Mouse (Mus musculus) liver, postnatal 0 days (tissue): ENCODE results near the gene Dhcr24. TPM values are rescaled to one million over a fixed set of nuclear protein-coding genes. Genes with fewer than 3 reads are reported as not detected.

Source experiments
- ATAC-seq: fragments of 200-750 bp; cut with Nextera tagmentation; 2 replicates; pipeline ENCODE4 v1.8.0; 2017; ENCODE audit warnings: mild to moderate bottlenecking, moderate library complexity
- DNase-seq: peaks from one replicate; pipeline ENCODE4 v3.0.0-alpha.2; 2016
- H3K27ac ChIP-seq: fragments of 300-500 bp; sonication (generic); 2 replicates; pipeline ENCODE4 v1.5.1; 2014; ENCODE audit warnings: antibody characterized with exemption, moderate library complexity, mild to moderate bottlenecking, low read depth
- H3K27me3 ChIP-seq: fragments of 300-500 bp; sonication (generic); 2 replicates; pipeline ENCODE4 v1.6.1; 2014; ENCODE audit warnings: low read length, control low read depth, mixed read lengths; ENCODE audit not compliant: insufficient read depth
- H3K36me3 ChIP-seq: fragments of 300-500 bp; sonication (generic); replicated peaks from 2 replicates; pipeline ENCODE4 v1.6.1; 2014; ENCODE audit warnings: mild to moderate bottlenecking, control low read depth, low read length, moderate library complexity, mixed read lengths; ENCODE audit not compliant: insufficient read depth
- H3K4me1 ChIP-seq: fragments of 300-500 bp; sonication (generic); 2 replicates; pipeline ENCODE4 v1.6.1; 2014; ENCODE audit warnings: antibody characterized with exemption, mild to moderate bottlenecking, control low read depth; ENCODE audit not compliant: insufficient read depth
- H3K4me2 ChIP-seq: fragments of 300-500 bp; sonication (generic); 2 replicates; pipeline ENCODE4 v1.6.1; 2014; ENCODE audit warnings: low read depth, mild to moderate bottlenecking, low read length, moderate library complexity, mixed read lengths
- H3K4me3 ChIP-seq: fragments of 300-500 bp; sonication (generic); 2 replicates; pipeline ENCODE4 v1.5.1; 2014; ENCODE audit warnings: low read depth, low read length
- H3K9ac ChIP-seq: fragments of 300-500 bp; sonication (generic); replicated peaks from 2 replicates; pipeline ENCODE4 v1.6.1; 2014; ENCODE audit warnings: mild to moderate bottlenecking, moderate library complexity
- H3K9me3 ChIP-seq: fragments of 300-500 bp; sonication (generic); 2 replicates; pipeline ENCODE4 v1.6.1; 2016; ENCODE audit warnings: mild to moderate bottlenecking, control low read depth, low read length, mixed read lengths
- CTCF ChIP-seq: sonication (generic); IDR thresholded peaks from 2 replicates; pipeline ENCODE4 v1.5.1; 2016; ENCODE audit warnings: antibody characterized with exemption, low read depth
- EP300 ChIP-seq: IDR thresholded peaks from 2 replicates; pipeline ENCODE4 v1.6.1; 2016; ENCODE audit warnings: antibody characterized with exemption, low read depth, mild to moderate bottlenecking
- WGBS: fragments of 180-500 bp; shearing (Covaris S2); extraction: QIAGEN DNeasy Blood & Tissue Kit; methylation state at CpG from one replicate; pipeline ENCODE4 v1.1.7; 2014; ENCODE audit not compliant: insufficient replicate concordance; 5-methylcytosine and 5-hydroxymethylcytosine counted together
- polyA plus RNA-seq: library from polyadenylated mRNA; unstranded; fragments of >200 nt; fragmentation: Nextera tagmentation; extraction: Ambion mirVana; gene quantifications from 2 replicates; pipeline ENCODE4 v1.2.1, GENCODE M21; 2015

The Dhcr24 gene
- polyA plus RNA-seq, 1 experiment from 2014 or later: 17.1 TPM

- no peak overlapping the region for H3K9ac ChIP-seq
- H3K4me3 ChIP-seq: no peak overlapping the region
- DNase-seq (no peak), ATAC-seq (no peak)
- TF ChIP-seq EP300 (no peak), CTCF (no peak)
- no peaks in the 10 kb centered on the region for H3K36me3 ChIP-seq
- peaks cover 17% of the 10 kb centered on the region for H3K4me1 ChIP-seq
- H3K27ac ChIP-seq: no peak overlapping the region
- WGBS: 80% methylated on average over 12 of the region's 12 CpGs
- H3K4me2 ChIP-seq: no peak overlapping the region
- H3K27me3 ChIP-seq: peaks cover 15% of the 10 kb centered on the region; the same call in 1 of the 2 replicates
- H3K9me3 ChIP-seq: no peaks in the 10 kb centered on the region
Measured at GRCm38 (mm10) chr4:106615637-106616036, 54.8 kb downstream of the Dhcr24 start.

- TF ChIP-seq CTCF (no peak), EP300 (no peak)
- H3K9ac ChIP-seq: no peak within 1 kb of the TSS
- no peaks in the 10 kb centered on the region for H3K36me3 ChIP-seq
- peak within 1 kb of the TSS; percentile 52 for H3K4me2 ChIP-seq
- WGBS: 0% methylated on average over 17 of the region's 19 CpGs
- H3K27me3 ChIP-seq: peaks cover 23% of the 10 kb centered on the region
- ATAC-seq: no peak
- peaks cover 17% of the 10 kb centered on the region for H3K4me1 ChIP-seq
- no peak for DNase-seq
- H3K9me3 ChIP-seq: no peaks in the 10 kb centered on the region
- H3K4me3 ChIP-seq: no peak within 1 kb of the TSS
- H3K27ac ChIP-seq: no peak within 1 kb of the TSS
Measured at GRCm38 (mm10) chr4:106617056-106617455, 56.2 kb downstream of the Dhcr24 start, which contains the start of gene Lexm. Gene Lexm (minus strand): TSS chr4:106617241.

GRCm38 (mm10) chr4:106618898-106619297 is 58.1 kb downstream of the Dhcr24 start:
- ATAC-seq (no peak), DNase-seq (no peak)
- no peak overlapping the region for H3K9ac ChIP-seq
- no peaks in the 10 kb centered on the region for H3K9me3 ChIP-seq
- peaks cover 7% of the 10 kb centered on the region for H3K4me1 ChIP-seq
- 83% methylated on average over 4 of the region's 4 CpGs for WGBS
- TF ChIP-seq EP300 (no peak), CTCF (no peak)
- peaks cover 41% of the 10 kb centered on the region for H3K27me3 ChIP-seq
- H3K4me2 ChIP-seq: no peak overlapping the region
- H3K27ac ChIP-seq: no peak overlapping the region
- H3K36me3 ChIP-seq: no peaks in the 10 kb centered on the region
- H3K4me3 ChIP-seq: no peak overlapping the region

- Histone ChIP-seq H3K27ac (no peak overlapping the region), H3K36me3 (no peaks in the 10 kb centered on the region), H3K4me3 (no peak overlapping the region), H3K4me2 (no peak overlapping the region), H3K4me1 (peaks cover 4% of the 10 kb centered on the region; the same call in 1 of the 2 replicates), H3K27me3 (peaks cover 33% of the 10 kb centered on the region), H3K9me3 (no peaks in the 10 kb centered on the region), H3K9ac (no peak overlapping the region)
- WGBS: 54% methylated on average over 3 of the region's 3 CpGs
- no peak for TF ChIP-seq EP300
- no peak for TF ChIP-seq CTCF
- ATAC-seq (no peak), DNase-seq (no peak)
Measured at GRCm38 (mm10) chr4:106621428-106621827, 60.6 kb downstream of the Dhcr24 start.

GRCm38 (mm10) chr4:106622030-106622493 is 61.2 kb downstream of the Dhcr24 start, which contains the start of gene Ttc22:
Gene Ttc22 (plus strand): TSS chr4:106622432.
- Histone ChIP-seq H3K4me3 (peak within 1 kb of the TSS; percentile 22), H3K4me1 (peaks cover 2% of the 10 kb centered on the region; the same call in 1 of the 2 replicates), H3K36me3 (no peaks in the 10 kb centered on the region), H3K9ac (no peak within 1 kb of the TSS), H3K9me3 (no peaks in the 10 kb centered on the region), H3K27me3 (peaks cover 31% of the 10 kb centered on the region), H3K4me2 (peak within 1 kb of the TSS; percentile 59), H3K27ac (no peak within 1 kb of the TSS)
- ATAC-seq (peak; percentile 51; the same call in 1 of the 2 replicates), DNase-seq (no peak)
- no peak for TF ChIP-seq CTCF
- TF ChIP-seq EP300: no peak
- 22% methylated on average over 16 of the region's 16 CpGs for WGBS

- Histone ChIP-seq H3K27ac (no peak overlapping the region), H3K9ac (no peak overlapping the region), H3K4me2 (no peak overlapping the region), H3K27me3 (peaks cover 27% of the 10 kb centered on the region), H3K36me3 (no peaks in the 10 kb centered on the region), H3K4me1 (no peaks in the 10 kb centered on the region), H3K4me3 (0 out of 2 replicates have a peak overlapping the region, but pooled peaks have one; percentile 22), H3K9me3 (no peaks in the 10 kb centered on the region)
- WGBS: 22% methylated on average over 28 of the region's 28 CpGs
- DNase-seq (no peak), ATAC-seq (no peak)
- TF ChIP-seq CTCF: no peak
- no peak for TF ChIP-seq EP300
Measured at GRCm38 (mm10) chr4:106622712-106623111, 61.9 kb downstream of the Dhcr24 start.

- no peak overlapping the region for H3K4me2 ChIP-seq
- no peaks in the 10 kb centered on the region for H3K4me1 ChIP-seq
- no peak overlapping the region for H3K4me3 ChIP-seq
- ATAC-seq (no peak), DNase-seq (no peak)
- peaks cover 27% of the 10 kb centered on the region for H3K27me3 ChIP-seq
- H3K36me3 ChIP-seq: no peaks in the 10 kb centered on the region
- no peak for TF ChIP-seq EP300
- TF ChIP-seq CTCF: no peak
- H3K27ac ChIP-seq: no peak overlapping the region
- H3K9ac ChIP-seq: no peak overlapping the region
- H3K9me3 ChIP-seq: no peaks in the 10 kb centered on the region
- 86% methylated on average over 10 of the region's 10 CpGs for WGBS
Measured at GRCm38 (mm10) chr4:106624271-106624670, 63.4 kb downstream of the Dhcr24 start.
